Mouse (Mus musculus): ENCODE results near the gene Krtap31-1. TPM values are rescaled to one million over a fixed set of nuclear protein-coding genes. Genes with fewer than 3 reads are reported as not detected.

Krtap31-1 gene
- total and polyA plus RNA-seq, 3 experiments, result not detected

Other genes starting within 250 kb of the Krtap31-1 start
Only the 20 nearest of the 34 such genes appear.
- gene Krtap4-9, start 122.7 kb upstream of the Krtap31-1 start, total RNA-seq (2012; rRNA removed), result not detected in 2 replicates
- not detected in 2 replicates for gene Krtap4-9, start 122.7 kb upstream of the Krtap31-1 start, total RNA-seq (2014; rRNA removed)
- gene Krtap4-9, start 122.7 kb upstream of the Krtap31-1 start, polyA plus RNA-seq (2012; ENCODE audit: insufficient read length, low read depth), result not detected in 2 replicates
- gene Gm11596, start 114.5 kb upstream of the Krtap31-1 start, total RNA-seq (2012; rRNA removed), result not detected in 2 replicates
- not detected in 2 replicates for gene Gm11596, start 114.5 kb upstream of the Krtap31-1 start, total RNA-seq (2014; rRNA removed)
- gene Gm11596, start 114.5 kb upstream of the Krtap31-1 start, polyA plus RNA-seq (2012; ENCODE audit: insufficient read length, low read depth), result not detected in 2 replicates
- not detected in 2 replicates for gene Gm11569, start 109.0 kb upstream of the Krtap31-1 start, total RNA-seq (2012; rRNA removed)
- not detected in 2 replicates for gene Gm11569, start 109.0 kb upstream of the Krtap31-1 start, total RNA-seq (2014; rRNA removed)
- not detected in 2 replicates for gene Gm11569, start 109.0 kb upstream of the Krtap31-1 start, polyA plus RNA-seq (2012; ENCODE audit: insufficient read length, low read depth)
- gene Gm11554, start 103.5 kb upstream of the Krtap31-1 start, total RNA-seq (2012; rRNA removed), result not detected in 2 replicates
- not detected in 2 replicates for gene Gm11554, start 103.5 kb upstream of the Krtap31-1 start, total RNA-seq (2014; rRNA removed)
- gene Gm11554, start 103.5 kb upstream of the Krtap31-1 start, polyA plus RNA-seq (2012; ENCODE audit: insufficient read length, low read depth), result not detected in 2 replicates
- not detected in 2 replicates for gene Krtap4-13, start 98.0 kb upstream of the Krtap31-1 start, total RNA-seq (2012; rRNA removed)
- not detected in 2 replicates for gene Krtap4-13, start 98.0 kb upstream of the Krtap31-1 start, total RNA-seq (2014; rRNA removed)
- gene Krtap4-13, start 98.0 kb upstream of the Krtap31-1 start, polyA plus RNA-seq (2012; ENCODE audit: insufficient read length, low read depth), result not detected in 2 replicates
- not detected in 2 replicates for gene Gm11564, start 92.3 kb upstream of the Krtap31-1 start, total RNA-seq (2012; rRNA removed)
- not detected in 2 replicates for gene Gm11564, start 92.3 kb upstream of the Krtap31-1 start, total RNA-seq (2014; rRNA removed)
- gene Gm11564, start 92.3 kb upstream of the Krtap31-1 start, polyA plus RNA-seq (2012; ENCODE audit: insufficient read length, low read depth), result not detected in 2 replicates
- gene 2300003K06Rik, start 69.9 kb upstream of the Krtap31-1 start, total RNA-seq (2012; rRNA removed), result not detected in 2 replicates
- gene 2300003K06Rik, start 69.9 kb upstream of the Krtap31-1 start, total RNA-seq (2014; rRNA removed), result not detected in 2 replicates
- gene 2300003K06Rik, start 69.9 kb upstream of the Krtap31-1 start, polyA plus RNA-seq (2012; ENCODE audit: insufficient read length, low read depth), result not detected in 2 replicates
- not detected in 2 replicates for gene Krtap4-16, start 56.3 kb upstream of the Krtap31-1 start, total RNA-seq (2012; rRNA removed)
- not detected in 2 replicates for gene Krtap4-16, start 56.3 kb upstream of the Krtap31-1 start, total RNA-seq (2014; rRNA removed)
- not detected in 2 replicates for gene Krtap4-16, start 56.3 kb upstream of the Krtap31-1 start, polyA plus RNA-seq (2012; ENCODE audit: insufficient read length, low read depth)
- not detected in 2 replicates for gene Gm11568, start 50.0 kb upstream of the Krtap31-1 start, total RNA-seq (2012; rRNA removed)
- not detected in 2 replicates for gene Gm11568, start 50.0 kb upstream of the Krtap31-1 start, total RNA-seq (2014; rRNA removed)
- gene Gm11568, start 50.0 kb upstream of the Krtap31-1 start, polyA plus RNA-seq (2012; ENCODE audit: insufficient read length, low read depth), result not detected in 2 replicates
- not detected in 2 replicates for gene Gm11559, start 43.4 kb upstream of the Krtap31-1 start, total RNA-seq (2012; rRNA removed)
- gene Gm11559, start 43.4 kb upstream of the Krtap31-1 start, total RNA-seq (2014; rRNA removed), result not detected in 2 replicates
- gene Gm11559, start 43.4 kb upstream of the Krtap31-1 start, polyA plus RNA-seq (2012; ENCODE audit: insufficient read length, low read depth), result not detected in 2 replicates
- not detected in 2 replicates for gene Krtap9-1, start 34.5 kb upstream of the Krtap31-1 start, total RNA-seq (2012; rRNA removed)
- not detected in 2 replicates for gene Krtap9-1, start 34.5 kb upstream of the Krtap31-1 start, total RNA-seq (2014; rRNA removed)
- not detected in 2 replicates for gene Krtap9-1, start 34.5 kb upstream of the Krtap31-1 start, polyA plus RNA-seq (2012; ENCODE audit: insufficient read length, low read depth)
- gene Gm11567, start 28.7 kb upstream of the Krtap31-1 start, total RNA-seq (2012; rRNA removed), result not detected in 2 replicates
- not detected in 2 replicates for gene Gm11567, start 28.7 kb upstream of the Krtap31-1 start, total RNA-seq (2014; rRNA removed)
- gene Gm11567, start 28.7 kb upstream of the Krtap31-1 start, polyA plus RNA-seq (2012; ENCODE audit: insufficient read length, low read depth), result not detected in 2 replicates
- not detected in 2 replicates for gene Gm11565, start 6.8 kb downstream of the Krtap31-1 start, total RNA-seq (2012; rRNA removed)
- not detected in 2 replicates for gene Gm11565, start 6.8 kb downstream of the Krtap31-1 start, total RNA-seq (2014; rRNA removed)
- not detected in 2 replicates for gene Gm11565, start 6.8 kb downstream of the Krtap31-1 start, polyA plus RNA-seq (2012; ENCODE audit: insufficient read length, low read depth)
- gene Krtap31-2, start 28.4 kb downstream of the Krtap31-1 start, total RNA-seq (2012; rRNA removed), result not detected in 2 replicates
- gene Krtap31-2, start 28.4 kb downstream of the Krtap31-1 start, total RNA-seq (2014; rRNA removed), result not detected in 2 replicates
- not detected in 2 replicates for gene Krtap31-2, start 28.4 kb downstream of the Krtap31-1 start, polyA plus RNA-seq (2012; ENCODE audit: insufficient read length, low read depth)
- not detected in 2 replicates for gene Krtap9-5, start 40.6 kb downstream of the Krtap31-1 start, total RNA-seq (2012; rRNA removed)
- not detected in 2 replicates for gene Krtap9-5, start 40.6 kb downstream of the Krtap31-1 start, total RNA-seq (2014; rRNA removed)
- not detected in 2 replicates for gene Krtap9-5, start 40.6 kb downstream of the Krtap31-1 start, polyA plus RNA-seq (2012; ENCODE audit: insufficient read length, low read depth)
- not detected in 2 replicates for gene Krtap29-1, start 71.1 kb downstream of the Krtap31-1 start, total RNA-seq (2012; rRNA removed)
- gene Krtap29-1, start 71.1 kb downstream of the Krtap31-1 start, total RNA-seq (2014; rRNA removed), result not detected in 2 replicates
- not detected in 2 replicates for gene Krtap29-1, start 71.1 kb downstream of the Krtap31-1 start, polyA plus RNA-seq (2012; ENCODE audit: insufficient read length, low read depth)
- not detected in 2 replicates for gene Krtap16-1, start 78.7 kb downstream of the Krtap31-1 start, total RNA-seq (2012; rRNA removed)
- gene Krtap16-1, start 78.7 kb downstream of the Krtap31-1 start, total RNA-seq (2014; rRNA removed), result not detected in 2 replicates
- gene Krtap16-1, start 78.7 kb downstream of the Krtap31-1 start, polyA plus RNA-seq (2012; ENCODE audit: insufficient read length, low read depth), result not detected in 2 replicates
- gene Krtap17-1, start 86.1 kb downstream of the Krtap31-1 start, total RNA-seq (2012; rRNA removed), result not detected in 2 replicates
- gene Krtap17-1, start 86.1 kb downstream of the Krtap31-1 start, total RNA-seq (2014; rRNA removed), result not detected in 2 replicates
- not detected in 2 replicates for gene Krtap17-1, start 86.1 kb downstream of the Krtap31-1 start, polyA plus RNA-seq (2012; ENCODE audit: insufficient read length, low read depth)
- not detected in 2 replicates for gene Krt33a, start 108.3 kb downstream of the Krtap31-1 start, total RNA-seq (2012; rRNA removed)
- not detected in 2 replicates for gene Krt33a, start 108.3 kb downstream of the Krtap31-1 start, total RNA-seq (2014; rRNA removed)
- gene Krt33a, start 108.3 kb downstream of the Krtap31-1 start, polyA plus RNA-seq (2012; ENCODE audit: insufficient read length, low read depth), result not detected in 2 replicates
- gene Krt33b, start 121.9 kb downstream of the Krtap31-1 start, total RNA-seq (2012; rRNA removed), result not detected in 2 replicates
- not detected in 2 replicates for gene Krt33b, start 121.9 kb downstream of the Krtap31-1 start, total RNA-seq (2014; rRNA removed)
- gene Krt33b, start 121.9 kb downstream of the Krtap31-1 start, polyA plus RNA-seq (2012; ENCODE audit: insufficient read length, low read depth), result not detected in 2 replicates

Measured in CH12.LX (cell line).